Mouse (Mus musculus): ENCODE measurements around the gene Ccr7. TPM values are rescaled to one million over a fixed set of nuclear protein-coding genes. Genes with fewer than 3 reads are reported as not detected.
A peak's percentile ranks its signal among the peaks of the same experiment; 100 is the strongest.

Ccr7 gene
- polyA plus RNA-seq, 1 experiment, result 0.38 TPM

DNA sequence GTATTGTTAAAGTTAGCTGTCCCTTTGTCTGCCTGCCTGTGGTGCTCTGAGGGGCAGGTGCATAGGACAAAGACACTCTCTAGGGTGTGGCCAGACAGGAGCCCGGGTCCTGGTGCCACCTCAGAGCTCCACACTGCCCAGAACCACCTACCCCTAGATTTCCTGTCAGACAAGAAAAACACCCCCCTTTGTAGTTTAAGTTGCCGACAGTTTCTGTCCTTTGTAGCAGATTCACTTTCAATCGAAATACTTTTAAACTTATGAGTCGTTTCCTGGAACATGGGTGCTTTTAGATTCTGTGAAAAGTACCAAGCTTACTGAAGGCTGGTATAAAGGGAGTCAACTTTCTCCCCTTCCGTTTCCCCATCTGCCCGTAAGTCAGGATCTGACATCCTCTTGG lies 38.9 kb downstream of the Ccr7 start:
- Histone ChIP-seq H3K79me2 (ENCODE audit: control insufficient read depth, insufficient read depth) (no peaks in the 10 kb centered on the region), H3K27me3 (ENCODE audit: control insufficient read depth, insufficient read depth, insufficient read length) (no peaks in the 10 kb centered on the region), H3K36me3 (ENCODE audit: control insufficient read depth, insufficient read depth) (no peaks in the 10 kb centered on the region), H3K4me2 (ENCODE audit: low read depth) (no peak overlapping the region), H3K4me3 (no peak overlapping the region), H3ac (ENCODE audit: control insufficient read depth, insufficient read length) (no peak overlapping the region)
- TF ChIP-seq MAX (IDR thresholded peaks at IDR 0.05; ENCODE audit: low read depth) (no peak), POLR2AphosphoS2 (IDR thresholded peaks at IDR 0.05; ENCODE audit: insufficient read length, low read depth) (no peak), E2F4 (IDR thresholded peaks at IDR 0.05; ENCODE audit: insufficient read depth) (no peak)

DNA sequence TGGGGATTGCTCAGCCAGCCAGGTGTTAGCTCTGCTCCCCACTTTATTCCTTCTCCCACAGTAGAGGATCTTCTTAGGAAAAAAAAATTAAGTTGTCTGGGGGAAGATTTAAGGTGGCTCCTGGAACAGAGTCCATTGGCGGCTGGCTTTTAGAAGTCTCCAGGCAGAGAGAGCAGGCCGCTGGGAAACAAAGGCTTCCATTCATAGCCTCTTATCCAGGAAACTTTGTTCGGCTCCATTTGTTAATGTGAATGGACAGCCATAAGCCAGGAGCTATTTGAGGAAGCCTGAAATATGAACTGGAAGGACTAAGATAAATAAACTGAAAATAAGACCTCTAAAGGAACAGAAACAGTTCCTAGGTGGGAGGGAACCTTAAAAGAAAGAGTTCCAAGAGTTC lies 41.8 kb downstream of the Ccr7 start:
- H3K4me3 ChIP-seq, result no peak overlapping the region
- no peaks in the 10 kb centered on the region for H3K79me2 ChIP-seq (ENCODE audit: control insufficient read depth, insufficient read depth)
- H3K4me2 ChIP-seq (ENCODE audit: low read depth), result peak overlapping the region; percentile 18
- TF ChIP-seq E2F4 (IDR thresholded peaks at IDR 0.05; ENCODE audit: insufficient read depth) (no peak), MYOD1 (IDR thresholded peaks at IDR 0.05; ENCODE audit: control insufficient read depth in 1 of 3, insufficient read length in 2 of 3, low read depth in 2 of 3) (no peak), POLR2A (IDR thresholded peaks at IDR 0.05; ENCODE audit: insufficient read length, low read depth) (no peak), REST (IDR thresholded peaks at IDR 0.05; ENCODE audit: insufficient read depth, insufficient read length) (no peak), POLR2AphosphoS2 (IDR thresholded peaks at IDR 0.05; ENCODE audit: insufficient read length, low read depth) (no peak), MAX (IDR thresholded peaks at IDR 0.05; ENCODE audit: low read depth) (no peak), CEBPB (IDR thresholded peaks at IDR 0.05; ENCODE audit: insufficient read depth, poor library complexity, severe bottlenecking) (no peak), MYOG (IDR thresholded peaks at IDR 0.05; ENCODE audit: control insufficient read depth in 1 of 3, insufficient read depth in 1 of 3, insufficient read length in 2 of 3, low read depth in 2 of 3) (no peak), SRF (IDR thresholded peaks at IDR 0.05; ENCODE audit: control insufficient read depth, insufficient read length, low read depth) (no peak)
- no peaks in the 10 kb centered on the region for H3K36me3 ChIP-seq (ENCODE audit: control insufficient read depth, insufficient read depth)
- H3ac ChIP-seq (ENCODE audit: control insufficient read depth, insufficient read length), result no peak overlapping the region
- H3K27me3 ChIP-seq (ENCODE audit: control insufficient read depth, insufficient read depth, insufficient read length), result no peaks in the 10 kb centered on the region

DNA sequence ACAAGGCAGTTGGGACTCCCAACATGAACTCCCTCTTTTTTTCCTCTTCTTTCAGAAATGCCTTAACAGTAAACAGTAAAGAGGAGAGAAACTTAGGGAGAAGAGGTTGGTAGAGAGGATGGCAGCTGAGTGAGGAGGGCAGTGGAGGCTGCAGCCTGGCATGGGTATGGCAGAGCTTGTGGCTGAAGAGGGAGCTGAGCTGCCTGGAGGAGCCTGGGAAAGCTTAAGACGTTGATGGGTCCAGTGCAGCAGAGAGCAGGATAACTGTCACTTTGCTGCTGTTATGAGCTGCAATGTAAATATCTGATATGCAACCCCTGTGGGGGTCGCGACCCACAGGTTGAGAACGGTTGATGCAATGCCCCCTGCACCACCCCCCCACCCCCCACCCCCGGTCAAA lies 42.2 kb downstream of the Ccr7 start:
- Histone ChIP-seq H3ac (ENCODE audit: control insufficient read depth, insufficient read length) (no peak overlapping the region), H3K4me3 (no peak overlapping the region), H3K36me3 (ENCODE audit: control insufficient read depth, insufficient read depth) (no peaks in the 10 kb centered on the region), H3K79me2 (ENCODE audit: control insufficient read depth, insufficient read depth) (no peaks in the 10 kb centered on the region), H3K27me3 (ENCODE audit: control insufficient read depth, insufficient read depth, insufficient read length) (no peaks in the 10 kb centered on the region), H3K4me2 (ENCODE audit: low read depth) (peak overlapping the region; percentile 18)
- TF ChIP-seq SRF (IDR thresholded peaks at IDR 0.05; ENCODE audit: control insufficient read depth, insufficient read length, low read depth), result no peak
- TF ChIP-seq MYOD1 (IDR thresholded peaks at IDR 0.05; ENCODE audit: control insufficient read depth in 1 of 3, insufficient read length in 2 of 3, low read depth in 2 of 3), result no peak
- no peak for TF ChIP-seq POLR2AphosphoS2 (IDR thresholded peaks at IDR 0.05; ENCODE audit: insufficient read length, low read depth)
- TF ChIP-seq MYOG (IDR thresholded peaks at IDR 0.05; ENCODE audit: control insufficient read depth in 1 of 3, insufficient read depth in 1 of 3, insufficient read length in 2 of 3, low read depth in 2 of 3), result no peak
- no peak for TF ChIP-seq MAX (IDR thresholded peaks at IDR 0.05; ENCODE audit: low read depth)
- TF ChIP-seq POLR2A (IDR thresholded peaks at IDR 0.05; ENCODE audit: insufficient read length, low read depth), result no peak
- TF ChIP-seq TCF3 (IDR thresholded peaks at IDR 0.05; ENCODE audit: insufficient read length, low read depth), result no peak
- no peak for TF ChIP-seq E2F4 (IDR thresholded peaks at IDR 0.05; ENCODE audit: insufficient read depth)
- no peak for TF ChIP-seq USF1 (IDR thresholded peaks at IDR 0.05; ENCODE audit: low read depth)
- TF ChIP-seq CEBPB (IDR thresholded peaks at IDR 0.05; ENCODE audit: insufficient read depth, poor library complexity, severe bottlenecking), result no peak
- TF ChIP-seq REST (IDR thresholded peaks at IDR 0.05; ENCODE audit: insufficient read depth, insufficient read length), result no peak
- no peak for TF ChIP-seq TCF12 (IDR thresholded peaks at IDR 0.05; ENCODE audit: insufficient read depth, poor library complexity, severe bottlenecking)

DNA sequence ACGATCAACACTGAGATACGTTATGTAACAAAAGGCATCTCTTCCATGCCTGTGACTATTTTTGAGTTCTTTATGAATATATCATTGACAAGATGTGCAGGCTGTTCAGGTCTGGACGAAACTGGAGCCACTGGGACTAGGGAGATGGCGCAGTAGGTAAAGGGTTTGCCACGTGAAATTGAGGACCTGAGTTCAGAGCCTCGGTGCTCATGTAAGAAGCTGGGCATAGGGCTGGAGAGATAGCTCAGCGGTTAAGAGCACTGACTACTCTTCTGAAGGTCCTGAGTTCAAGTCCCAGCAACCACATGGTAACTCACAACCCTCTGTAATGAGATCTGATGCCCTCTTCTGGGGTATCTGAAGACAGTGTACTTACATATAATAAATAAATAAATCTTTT lies 43.2 kb downstream of the Ccr7 start:
- H3K79me2 ChIP-seq (ENCODE audit: control insufficient read depth, insufficient read depth), result no peaks in the 10 kb centered on the region

DNA sequence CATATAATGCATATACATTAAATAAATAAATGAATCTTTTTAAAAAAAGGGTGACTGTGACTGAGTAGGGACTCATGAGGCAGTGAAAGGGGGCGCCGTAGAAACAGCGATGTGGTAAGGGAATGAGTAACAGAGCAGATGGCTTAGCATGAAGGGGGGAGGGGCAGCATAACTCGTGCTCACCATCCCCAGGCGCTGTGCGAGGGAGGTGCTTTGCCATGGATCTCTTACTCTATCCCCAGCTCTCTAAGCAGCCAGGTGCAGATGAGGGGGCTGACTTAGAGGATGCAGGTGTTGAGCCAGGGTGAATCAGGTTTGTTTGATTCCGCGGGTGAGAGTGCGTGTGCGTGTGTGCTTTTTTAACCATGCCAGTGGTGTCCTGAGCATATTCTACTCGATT lies 43.7 kb downstream of the Ccr7 start:
- no peak for TF ChIP-seq MAX (IDR thresholded peaks at IDR 0.05; ENCODE audit: low read depth)
- TF ChIP-seq SRF (IDR thresholded peaks at IDR 0.05; ENCODE audit: control insufficient read depth, insufficient read length, low read depth), result no peak
- no peak for TF ChIP-seq CEBPB (IDR thresholded peaks at IDR 0.05; ENCODE audit: insufficient read depth, poor library complexity, severe bottlenecking)
- no peak for TF ChIP-seq USF1 (IDR thresholded peaks at IDR 0.05; ENCODE audit: low read depth)
- no peak for TF ChIP-seq POLR2AphosphoS2 (IDR thresholded peaks at IDR 0.05; ENCODE audit: insufficient read length, low read depth)
- TF ChIP-seq E2F4 (IDR thresholded peaks at IDR 0.05; ENCODE audit: insufficient read depth), result no peak
- no peak for TF ChIP-seq MYOG (IDR thresholded peaks at IDR 0.05; ENCODE audit: control insufficient read depth in 1 of 3, insufficient read depth in 1 of 3, insufficient read length in 2 of 3, low read depth in 2 of 3)
- no peak for TF ChIP-seq TCF3 (IDR thresholded peaks at IDR 0.05; ENCODE audit: insufficient read length, low read depth)
- no peak for TF ChIP-seq TCF12 (IDR thresholded peaks at IDR 0.05; ENCODE audit: insufficient read depth, poor library complexity, severe bottlenecking)
- TF ChIP-seq MYOD1 (IDR thresholded peaks at IDR 0.05; ENCODE audit: control insufficient read depth in 1 of 3, insufficient read length in 2 of 3, low read depth in 2 of 3), result no peak
- TF ChIP-seq POLR2A (IDR thresholded peaks at IDR 0.05; ENCODE audit: insufficient read length, low read depth), result no peak
- no peak overlapping the region for H3K4me2 ChIP-seq (ENCODE audit: low read depth)
- no peak overlapping the region for H3ac ChIP-seq (ENCODE audit: control insufficient read depth, insufficient read length)
- H3K36me3 ChIP-seq (ENCODE audit: control insufficient read depth, insufficient read depth), result no peaks in the 10 kb centered on the region
- no peaks in the 10 kb centered on the region for H3K79me2 ChIP-seq (ENCODE audit: control insufficient read depth, insufficient read depth)
- H3K4me3 ChIP-seq, result no peak overlapping the region
- no peaks in the 10 kb centered on the region for H3K27me3 ChIP-seq (ENCODE audit: control insufficient read depth, insufficient read depth, insufficient read length)

More for the DNA sequence above, 43.2 kb downstream of the Ccr7 start:
- no peaks in the 10 kb centered on the region for H3K27me3 ChIP-seq (ENCODE audit: control insufficient read depth, insufficient read depth, insufficient read length)
- H3ac ChIP-seq (ENCODE audit: control insufficient read depth, insufficient read length), result no peak overlapping the region
- no peaks in the 10 kb centered on the region for H3K36me3 ChIP-seq (ENCODE audit: control insufficient read depth, insufficient read depth)
- no peak for TF ChIP-seq MAX (IDR thresholded peaks at IDR 0.05; ENCODE audit: low read depth)
- no peak for TF ChIP-seq MYOD1 (IDR thresholded peaks at IDR 0.05; ENCODE audit: control insufficient read depth in 1 of 3, insufficient read length in 2 of 3, low read depth in 2 of 3)
- no peak for TF ChIP-seq POLR2A (IDR thresholded peaks at IDR 0.05; ENCODE audit: insufficient read length, low read depth)
- TF ChIP-seq MYOG (IDR thresholded peaks at IDR 0.05; ENCODE audit: control insufficient read depth in 1 of 3, insufficient read depth in 1 of 3, insufficient read length in 2 of 3, low read depth in 2 of 3), result no peak
- TF ChIP-seq CEBPB (IDR thresholded peaks at IDR 0.05; ENCODE audit: insufficient read depth, poor library complexity, severe bottlenecking), result no peak
- no peak for TF ChIP-seq POLR2AphosphoS2 (IDR thresholded peaks at IDR 0.05; ENCODE audit: insufficient read length, low read depth)
- TF ChIP-seq USF1 (IDR thresholded peaks at IDR 0.05; ENCODE audit: low read depth), result no peak
- TF ChIP-seq TCF3 (IDR thresholded peaks at IDR 0.05; ENCODE audit: insufficient read length, low read depth), result no peak
- TF ChIP-seq REST (IDR thresholded peaks at IDR 0.05; ENCODE audit: insufficient read depth, insufficient read length), result no peak
- TF ChIP-seq SRF (IDR thresholded peaks at IDR 0.05; ENCODE audit: control insufficient read depth, insufficient read length, low read depth), result no peak
- no peak for TF ChIP-seq E2F4 (IDR thresholded peaks at IDR 0.05; ENCODE audit: insufficient read depth)
- TF ChIP-seq TCF12 (IDR thresholded peaks at IDR 0.05; ENCODE audit: insufficient read depth, poor library complexity, severe bottlenecking), result no peak
- no peak overlapping the region for H3K4me2 ChIP-seq (ENCODE audit: low read depth)
- H3K4me3 ChIP-seq, result no peak overlapping the region
